Mouse (Mus musculus): Measurements from ENCODE around the gene Il1rapl1. TPM values are rescaled to one million over a fixed set of nuclear protein-coding genes. Genes with fewer than 3 reads are reported as not detected.

Il1rapl1 gene
- polyA plus RNA-seq, 1 experiment, result not detected

DNA sequence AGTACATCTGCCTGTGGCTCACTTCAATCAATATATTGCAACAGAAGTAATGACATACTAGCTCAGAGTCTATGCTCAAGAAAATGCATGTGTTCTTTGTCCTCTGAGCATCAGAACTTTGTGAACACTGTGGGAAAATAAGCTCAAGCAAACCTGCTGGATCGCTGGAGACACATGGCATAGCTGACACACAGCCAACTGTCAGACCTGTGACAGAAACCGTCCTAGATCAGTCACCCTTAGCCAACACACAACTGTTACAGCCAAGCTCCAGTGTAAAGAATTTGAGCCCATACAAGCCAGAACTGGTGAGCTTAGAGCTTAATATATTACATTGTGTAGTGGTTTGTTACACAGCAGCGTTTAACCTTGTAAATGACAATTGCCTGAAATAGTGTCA, 45.1 kb downstream of the Il1rapl1 start:
- H3K9me3 ChIP-seq (replicated peaks; ENCODE audit: control insufficient read depth, insufficient read depth, low read length, poor library complexity, severe bottlenecking), result no peaks in the 10 kb centered on the region
- H3K36me3 ChIP-seq (ENCODE audit: control insufficient read depth, insufficient read depth, low read length, poor library complexity, severe bottlenecking), result no peaks in the 10 kb centered on the region
- no peak overlapping the region for H3K27ac ChIP-seq (ENCODE audit: insufficient read depth, low read length)
- TF ChIP-seq POLR2A (IDR thresholded peaks at IDR 0.05; ENCODE audit: insufficient read depth, low read length), result no peak
- no peak for TF ChIP-seq EP300 (IDR thresholded peaks at IDR 0.05; ENCODE audit: insufficient read depth, low read depth, low read length)
- no peak for TF ChIP-seq CTCF (IDR thresholded peaks at IDR 0.05; ENCODE audit: low read depth, low read length)
- H3K27me3 ChIP-seq (ENCODE audit: control insufficient read depth, insufficient read depth, low read length, poor library complexity, severe bottlenecking), result no peaks in the 10 kb centered on the region
- H3K4me1 ChIP-seq (ENCODE audit: control insufficient read depth, insufficient read depth, low read length), result no peaks in the 10 kb centered on the region
- no peak overlapping the region for H3K9ac ChIP-seq (ENCODE audit: low read depth, poor library complexity, severe bottlenecking)
- no peak overlapping the region for H3K4me3 ChIP-seq (ENCODE audit: low read depth, low read length)

DNA sequence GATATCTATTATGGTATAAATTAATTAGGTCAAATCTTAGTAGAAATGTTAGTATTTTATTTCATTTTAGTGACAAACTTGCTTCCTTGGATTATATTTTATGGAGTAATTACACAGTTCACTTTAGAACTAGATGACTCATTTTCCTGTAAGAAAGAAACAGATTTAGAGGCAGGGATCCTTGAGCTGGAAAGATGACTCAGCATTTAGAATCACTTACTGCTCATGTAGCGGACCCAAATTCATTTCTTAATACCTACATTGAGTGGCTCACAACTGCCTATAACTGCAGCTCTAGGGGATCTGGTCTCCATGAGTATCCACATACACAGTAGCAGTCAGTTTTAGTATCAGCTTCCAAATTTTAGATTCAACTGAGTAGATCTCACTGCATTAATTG, 71.9 kb downstream of the Il1rapl1 start:
- Histone ChIP-seq H3K4me3 (ENCODE audit: low read depth, low read length) (no peak overlapping the region), H3K4me1 (ENCODE audit: control insufficient read depth, insufficient read depth, low read length) (no peaks in the 10 kb centered on the region), H3K9me3 (replicated peaks; ENCODE audit: control insufficient read depth, insufficient read depth, low read length, poor library complexity, severe bottlenecking) (no peaks in the 10 kb centered on the region), H3K27me3 (ENCODE audit: control insufficient read depth, insufficient read depth, low read length, poor library complexity, severe bottlenecking) (no peaks in the 10 kb centered on the region), H3K27ac (ENCODE audit: insufficient read depth, low read length) (no peak overlapping the region), H3K36me3 (ENCODE audit: control insufficient read depth, insufficient read depth, low read length, poor library complexity, severe bottlenecking) (no peaks in the 10 kb centered on the region), H3K9ac (ENCODE audit: low read depth, poor library complexity, severe bottlenecking) (no peak overlapping the region)
- TF ChIP-seq POLR2A (IDR thresholded peaks at IDR 0.05; ENCODE audit: insufficient read depth, low read length) (no peak), EP300 (IDR thresholded peaks at IDR 0.05; ENCODE audit: insufficient read depth, low read depth, low read length) (no peak), CTCF (IDR thresholded peaks at IDR 0.05; ENCODE audit: low read depth, low read length) (no peak)

DNA sequence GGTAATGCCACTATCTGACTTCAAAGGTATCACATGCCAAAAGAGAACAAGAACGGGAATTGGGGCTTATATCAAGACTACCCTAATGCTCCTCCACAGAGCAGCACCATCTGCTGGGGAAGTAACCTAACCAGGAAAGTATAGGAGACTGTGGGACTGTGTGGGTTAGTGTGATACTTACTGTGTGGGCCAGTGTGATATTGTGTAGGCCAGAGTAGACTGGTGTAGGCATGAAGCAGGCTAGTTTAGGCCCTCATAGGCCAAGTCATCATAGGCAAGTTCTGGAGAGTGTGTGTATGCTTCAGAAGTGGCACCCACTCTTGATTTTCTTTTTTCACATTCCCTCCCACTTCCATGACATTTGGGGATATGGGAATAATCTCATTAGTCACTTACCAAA, 76.5 kb downstream of the Il1rapl1 start:
- Histone ChIP-seq H3K36me3 (ENCODE audit: control insufficient read depth, insufficient read depth, low read length, poor library complexity, severe bottlenecking) (no peaks in the 10 kb centered on the region), H3K9ac (ENCODE audit: low read depth, poor library complexity, severe bottlenecking) (no peak overlapping the region), H3K4me1 (ENCODE audit: control insufficient read depth, insufficient read depth, low read length) (no peaks in the 10 kb centered on the region), H3K27me3 (ENCODE audit: control insufficient read depth, insufficient read depth, low read length, poor library complexity, severe bottlenecking) (no peaks in the 10 kb centered on the region), H3K9me3 (replicated peaks; ENCODE audit: control insufficient read depth, insufficient read depth, low read length, poor library complexity, severe bottlenecking) (no peaks in the 10 kb centered on the region), H3K4me3 (ENCODE audit: low read depth, low read length) (no peak overlapping the region), H3K27ac (ENCODE audit: insufficient read depth, low read length) (no peak overlapping the region)
- TF ChIP-seq POLR2A (IDR thresholded peaks at IDR 0.05; ENCODE audit: insufficient read depth, low read length), result no peak
- TF ChIP-seq CTCF (IDR thresholded peaks at IDR 0.05; ENCODE audit: low read depth, low read length), result no peak
- TF ChIP-seq EP300 (IDR thresholded peaks at IDR 0.05; ENCODE audit: insufficient read depth, low read depth, low read length), result no peak

DNA sequence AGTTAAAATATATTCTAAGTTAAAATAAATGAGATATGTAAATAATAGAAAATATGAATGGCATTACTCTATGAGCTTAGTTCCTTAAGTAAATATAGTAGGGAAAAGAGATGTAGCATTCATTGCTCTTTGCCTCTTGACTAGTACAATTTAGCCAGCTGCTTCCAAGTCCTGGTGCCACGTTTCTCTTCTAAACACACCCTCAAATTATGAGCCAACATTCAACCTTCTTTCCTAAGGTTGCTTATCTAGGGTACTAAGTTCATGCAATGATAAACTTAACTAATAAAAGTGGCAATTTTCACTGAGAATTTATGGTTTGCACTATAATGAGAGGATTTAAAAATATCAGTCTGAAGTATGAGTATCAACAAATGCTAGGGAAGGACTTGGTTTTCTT, 218.3 kb downstream of the Il1rapl1 start:
- no peaks in the 10 kb centered on the region for H3K4me1 ChIP-seq (ENCODE audit: control insufficient read depth, insufficient read depth, low read length)
- H3K36me3 ChIP-seq (ENCODE audit: control insufficient read depth, insufficient read depth, low read length, poor library complexity, severe bottlenecking), result no peaks in the 10 kb centered on the region
- no peaks in the 10 kb centered on the region for H3K9me3 ChIP-seq (replicated peaks; ENCODE audit: control insufficient read depth, insufficient read depth, low read length, poor library complexity, severe bottlenecking)
- H3K4me3 ChIP-seq (ENCODE audit: low read depth, low read length), result no peak overlapping the region
- H3K27ac ChIP-seq (ENCODE audit: insufficient read depth, low read length), result no peak overlapping the region
- TF ChIP-seq POLR2A (IDR thresholded peaks at IDR 0.05; ENCODE audit: insufficient read depth, low read length) (no peak), EP300 (IDR thresholded peaks at IDR 0.05; ENCODE audit: insufficient read depth, low read depth, low read length) (no peak), CTCF (IDR thresholded peaks at IDR 0.05; ENCODE audit: low read depth, low read length) (no peak)
- H3K27me3 ChIP-seq (ENCODE audit: control insufficient read depth, insufficient read depth, low read length, poor library complexity, severe bottlenecking), result no peaks in the 10 kb centered on the region
- no peak overlapping the region for H3K9ac ChIP-seq (ENCODE audit: low read depth, poor library complexity, severe bottlenecking)

DNA sequence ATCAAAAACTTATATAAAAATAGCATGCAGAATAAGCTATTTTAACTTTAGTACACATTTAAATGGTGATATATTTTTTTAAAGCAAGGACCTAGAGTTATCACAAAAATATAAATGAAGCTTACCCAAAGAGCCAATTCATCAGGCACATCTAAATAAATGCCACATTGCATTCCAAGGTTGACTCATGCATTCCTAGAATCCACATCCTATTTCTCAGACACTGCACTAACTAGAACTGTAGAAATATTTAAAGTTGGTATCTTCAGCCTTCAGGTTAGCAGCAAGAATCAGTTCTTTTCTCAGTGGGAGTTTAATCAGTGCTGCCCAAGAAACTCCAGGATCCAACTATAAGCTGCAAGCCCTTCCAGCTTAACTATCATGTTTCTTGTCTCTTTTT, 223.5 kb downstream of the Il1rapl1 start:
- Histone ChIP-seq H3K4me3 (ENCODE audit: low read depth, low read length) (no peak overlapping the region), H3K4me1 (ENCODE audit: control insufficient read depth, insufficient read depth, low read length) (no peaks in the 10 kb centered on the region), H3K36me3 (ENCODE audit: control insufficient read depth, insufficient read depth, low read length, poor library complexity, severe bottlenecking) (no peaks in the 10 kb centered on the region), H3K9me3 (replicated peaks; ENCODE audit: control insufficient read depth, insufficient read depth, low read length, poor library complexity, severe bottlenecking) (no peaks in the 10 kb centered on the region), H3K9ac (ENCODE audit: low read depth, poor library complexity, severe bottlenecking) (no peak overlapping the region), H3K27me3 (ENCODE audit: control insufficient read depth, insufficient read depth, low read length, poor library complexity, severe bottlenecking) (no peaks in the 10 kb centered on the region), H3K27ac (ENCODE audit: insufficient read depth, low read length) (no peak overlapping the region)
- no peak for TF ChIP-seq CTCF (IDR thresholded peaks at IDR 0.05; ENCODE audit: low read depth, low read length)

DNA sequence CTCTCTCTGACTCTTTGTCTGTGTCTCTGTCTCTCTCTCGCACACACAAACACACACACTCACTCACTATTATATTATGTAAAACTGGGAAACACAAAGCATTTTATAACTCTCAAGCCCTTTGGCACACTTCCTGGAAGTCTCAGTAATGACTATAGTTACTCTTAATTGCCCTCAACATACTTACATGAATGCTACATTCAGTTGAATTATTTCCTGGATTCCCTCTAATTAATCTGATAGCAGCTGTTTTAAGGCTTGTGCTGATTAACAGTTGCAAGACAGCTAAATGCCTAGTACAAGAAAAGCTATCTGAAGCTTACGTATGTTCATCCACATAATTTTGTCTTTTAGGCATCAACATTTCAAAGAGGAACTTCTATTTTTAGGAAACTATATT, 261.3 kb downstream of the Il1rapl1 start:
- Histone ChIP-seq H3K27ac (ENCODE audit: insufficient read depth, low read length) (no peak overlapping the region), H3K4me3 (ENCODE audit: low read depth, low read length) (no peak overlapping the region), H3K27me3 (ENCODE audit: control insufficient read depth, insufficient read depth, low read length, poor library complexity, severe bottlenecking) (no peaks in the 10 kb centered on the region), H3K4me1 (ENCODE audit: control insufficient read depth, insufficient read depth, low read length) (no peaks in the 10 kb centered on the region), H3K9ac (ENCODE audit: low read depth, poor library complexity, severe bottlenecking) (no peak overlapping the region), H3K9me3 (replicated peaks; ENCODE audit: control insufficient read depth, insufficient read depth, low read length, poor library complexity, severe bottlenecking) (no peaks in the 10 kb centered on the region), H3K36me3 (ENCODE audit: control insufficient read depth, insufficient read depth, low read length, poor library complexity, severe bottlenecking) (no peaks in the 10 kb centered on the region)
- TF ChIP-seq CTCF (IDR thresholded peaks at IDR 0.05; ENCODE audit: low read depth, low read length) (no peak), POLR2A (IDR thresholded peaks at IDR 0.05; ENCODE audit: insufficient read depth, low read length) (no peak)

Data from ES-Bruce4 (cell line).